Mouse (Mus musculus) erythroblast, embryonic 14.5 days (primary cell): ENCODE results near the gene Ccdc33.

ENCODE experiments used
- GATA1 ChIP-seq: IDR thresholded peaks from 2 replicates; pipeline ENCODE4 v1.6.1; 2012; ENCODE audit warnings: low read length, inconsistent platforms, mixed read lengths
- TAL1 ChIP-seq: IDR thresholded peaks from 3 replicates; pipeline ENCODE4 v1.6.1; 2012; ENCODE audit warnings: low read length, inconsistent platforms, mixed read lengths

GRCm38 (mm10) chr9:58012486-58012885, 106.1 kb downstream of the Ccdc33 start:
- TF ChIP-seq GATA1 (no peak), TAL1 (no peak)
